Mouse (Mus musculus) testis, adult 2 months (tissue): ENCODE results near the gene Cntnap2.

Source experiments
- CTCF ChIP-seq: fragments of 200-500 bp; IDR thresholded peaks from 2 replicates; pipeline ENCODE4 v1.5.1; 2012; ENCODE audit warnings: low read depth, mild to moderate bottlenecking, inconsistent platforms, low read length, moderate library complexity; ENCODE audit not compliant: control insufficient read depth, insufficient read depth, insufficient replicate concordance
- POLR2A ChIP-seq: fragments of 200-500 bp; IDR thresholded peaks from 2 replicates; pipeline ENCODE4 v1.6.1; 2012; ENCODE audit warnings: low read depth, mild to moderate bottlenecking, inconsistent platforms, low read length, moderate library complexity; ENCODE audit not compliant: control insufficient read depth

DNA sequence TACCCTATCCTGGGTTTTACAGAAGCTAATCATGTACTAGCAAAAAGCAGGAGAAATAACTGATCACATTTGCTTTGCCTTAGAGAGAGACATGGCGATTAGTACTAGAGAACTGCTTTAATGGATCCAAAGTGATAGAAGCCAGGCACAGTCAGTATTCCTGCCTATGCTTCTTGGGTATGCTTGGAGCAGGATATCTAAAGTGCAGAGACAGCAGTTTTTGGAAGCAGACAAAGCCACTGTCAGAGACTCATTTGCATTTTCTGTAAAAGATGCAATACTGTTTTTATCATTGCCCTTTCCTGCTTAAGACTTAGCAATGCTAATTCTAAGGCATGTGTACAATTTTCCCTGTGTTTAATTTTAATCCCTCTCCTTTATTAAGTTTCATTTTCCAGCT lies 1637.0 kb downstream of the Cntnap2 start:
- TF ChIP-seq POLR2A: no peak
- no peak for TF ChIP-seq CTCF
